Mouse (Mus musculus): Measurements from ENCODE around the gene Prtn3. TPM values are rescaled to one million over a fixed set of nuclear protein-coding genes. Genes with fewer than 3 reads are reported as not detected.

Prtn3 gene
- polyA plus RNA-seq, 1 experiment from 2014 or later, result 1.8 TPM

DNA sequence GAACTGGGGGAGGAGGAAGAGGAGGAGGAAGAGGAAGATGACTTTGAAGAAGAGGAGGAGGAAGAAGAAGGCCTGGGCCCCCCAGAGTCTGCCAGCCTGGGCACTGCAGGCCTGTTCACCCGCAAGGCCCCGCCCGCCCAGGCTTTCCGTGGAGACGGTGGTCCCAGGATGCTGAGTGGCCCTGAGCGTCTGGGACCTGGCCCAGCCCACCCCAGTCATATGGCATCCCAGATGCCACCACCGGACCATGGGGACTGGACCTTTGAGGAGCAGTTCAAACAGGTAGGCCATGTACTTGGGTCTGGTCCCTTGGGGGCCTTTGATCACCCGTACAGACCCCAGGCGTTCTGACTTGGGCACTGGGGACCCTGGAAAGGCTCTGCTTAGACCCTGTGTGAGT, 57.5 kb downstream of the Prtn3 start:
- Histone ChIP-seq H3K4me3 (no peak overlapping the region), H3K27ac (ENCODE audit: poor library complexity, severe bottlenecking) (no peak overlapping the region), H3K9ac (no peak overlapping the region), H3K36me3 (peaks cover 43% of the 10 kb centered on the region), H3K4me1 (replicated peaks) (peaks cover 82% of the 10 kb centered on the region), H3K9me3 (replicated peaks) (no peaks in the 10 kb centered on the region), H3K4me2 (peak overlapping the region; percentile 49; the same call in 1 of the 2 replicates), H3K27me3 (replicated peaks) (no peaks in the 10 kb centered on the region)
- WGBS, result 78% methylated on average over 9 of the region's 9 CpGs
- ATAC-seq (ENCODE audit: insufficient number of reproducible peaks, low FRiP score), result no peak

DNA sequence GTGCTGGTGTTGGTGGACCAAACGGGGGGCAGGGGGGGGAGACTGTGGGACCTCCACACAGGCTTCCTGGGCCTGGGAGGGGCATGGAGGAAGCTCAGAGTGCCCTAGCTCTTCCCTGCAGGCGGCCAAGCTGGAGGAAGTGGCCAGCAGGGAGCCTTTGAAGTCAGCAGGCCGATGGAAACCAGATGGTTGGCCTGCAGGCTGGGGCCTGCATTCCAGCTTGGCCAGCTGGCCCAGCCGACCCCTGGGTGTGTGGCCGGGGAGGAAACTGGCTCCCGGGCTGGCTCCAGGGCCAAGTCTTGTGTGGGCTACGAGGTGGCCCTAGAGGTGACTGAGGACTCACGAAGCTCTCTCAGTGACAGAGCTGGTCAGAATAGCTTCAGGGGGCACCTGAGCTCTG, 58.5 kb downstream of the Prtn3 start:
- H3K36me3 ChIP-seq, result peaks cover 48% of the 10 kb centered on the region
- H3K4me2 ChIP-seq, result peak overlapping the region; percentile 49
- peak; percentile 17; the same call in 1 of the 2 replicates for ATAC-seq (ENCODE audit: insufficient number of reproducible peaks, low FRiP score)
- peaks cover 91% of the 10 kb centered on the region for H3K4me1 ChIP-seq (replicated peaks)
- H3K9me3 ChIP-seq (replicated peaks), result no peaks in the 10 kb centered on the region
- 0 out of 2 replicates have a peak overlapping the region, but pooled peaks have one; percentile 4 for H3K4me3 ChIP-seq
- WGBS, result 10% methylated on average over 8 of the region's 8 CpGs
- peak overlapping the region; percentile 75 for H3K27ac ChIP-seq (ENCODE audit: poor library complexity, severe bottlenecking)
- no peaks in the 10 kb centered on the region for H3K27me3 ChIP-seq (replicated peaks)
- H3K9ac ChIP-seq, result peak overlapping the region; percentile 46

Small RNA genes within 50 kb of the gene (microRNA-seq; reads per million reads assigned to microRNA genes)
- not detected for gene Mir6910

Other genes starting within 250 kb of the Prtn3 start
- gene Shc2, start 236.6 kb upstream of the Prtn3 start, polyA plus RNA-seq (2016; fragmentation: Nextera tagmentation; extraction: Ambion mirVana), result 2.7 and 3.0 TPM in 2 replicates
- not detected in 2 replicates for gene Odf3l2, start 228.7 kb upstream of the Prtn3 start, polyA plus RNA-seq (2016; fragmentation: Nextera tagmentation; extraction: Ambion mirVana)
- gene Madcam1, start 209.9 kb upstream of the Prtn3 start, polyA plus RNA-seq (2016; fragmentation: Nextera tagmentation; extraction: Ambion mirVana), result 0.23 and 1.0 TPM in 2 replicates
- gene Tpgs1, start 205.1 kb upstream of the Prtn3 start, polyA plus RNA-seq (2016; fragmentation: Nextera tagmentation; extraction: Ambion mirVana), result 41.9 and 46.0 TPM in 2 replicates
- 151 and 152 TPM in 2 replicates for gene Cdc34, start 192.3 kb upstream of the Prtn3 start, polyA plus RNA-seq (2016; fragmentation: Nextera tagmentation; extraction: Ambion mirVana)
- 0.78 and 0.83 TPM in 2 replicates for gene Gzmm, start 185.5 kb upstream of the Prtn3 start, polyA plus RNA-seq (2016; fragmentation: Nextera tagmentation; extraction: Ambion mirVana)
- 1,289 and 1,310 TPM in 2 replicates for gene Bsg, start 170.0 kb upstream of the Prtn3 start, polyA plus RNA-seq (2016; fragmentation: Nextera tagmentation; extraction: Ambion mirVana)
- not detected in 2 replicates for gene Hcn2, start 157.8 kb upstream of the Prtn3 start, polyA plus RNA-seq (2016; fragmentation: Nextera tagmentation; extraction: Ambion mirVana)
- 35.4 and 35.9 TPM in 2 replicates for gene Polrmt, start 127.9 kb upstream of the Prtn3 start, polyA plus RNA-seq (2016; fragmentation: Nextera tagmentation; extraction: Ambion mirVana)
- 0.22 and 0.38 TPM in 2 replicates for gene Fgf22, start 119.4 kb upstream of the Prtn3 start, polyA plus RNA-seq (2016; fragmentation: Nextera tagmentation; extraction: Ambion mirVana)
- gene Rnf126, start 107.5 kb upstream of the Prtn3 start, polyA plus RNA-seq (2016; fragmentation: Nextera tagmentation; extraction: Ambion mirVana), result 78.7 and 78.9 TPM in 2 replicates
- gene Fstl3, start 97.2 kb upstream of the Prtn3 start, polyA plus RNA-seq (2016; fragmentation: Nextera tagmentation; extraction: Ambion mirVana), result 21.1 and 21.9 TPM in 2 replicates
- gene Prss57, start 83.5 kb upstream of the Prtn3 start, polyA plus RNA-seq (2016; fragmentation: Nextera tagmentation; extraction: Ambion mirVana), result 0.24 TPM in 1 of 2 replicates, not detected in the other
- gene Palm, start 80.9 kb upstream of the Prtn3 start, polyA plus RNA-seq (2016; fragmentation: Nextera tagmentation; extraction: Ambion mirVana), result 72.4 and 80.8 TPM in 2 replicates
- gene Misp, start 53.5 kb upstream of the Prtn3 start, polyA plus RNA-seq (2016; fragmentation: Nextera tagmentation; extraction: Ambion mirVana), result 0.40 and 0.60 TPM in 2 replicates
- 139 and 142 TPM in 2 replicates for gene Ptbp1, start 20.0 kb upstream of the Prtn3 start, polyA plus RNA-seq (2016; fragmentation: Nextera tagmentation; extraction: Ambion mirVana)
- gene Plppr3, start 158 bp downstream of the Prtn3 start, polyA plus RNA-seq (2016; fragmentation: Nextera tagmentation; extraction: Ambion mirVana), result 14.2 and 15.5 TPM in 2 replicates
- 0.47 TPM in 1 of 2 replicates, not detected in the other for gene Elane, start 11.8 kb downstream of the Prtn3 start, polyA plus RNA-seq (2016; fragmentation: Nextera tagmentation; extraction: Ambion mirVana)
- not detected in 2 replicates for gene Cfd, start 16.4 kb downstream of the Prtn3 start, polyA plus RNA-seq (2016; fragmentation: Nextera tagmentation; extraction: Ambion mirVana)
- gene Med16, start 34.4 kb downstream of the Prtn3 start, polyA plus RNA-seq (2016; fragmentation: Nextera tagmentation; extraction: Ambion mirVana), result 48.3 and 50.1 TPM in 2 replicates
- gene Gm26602, start 36.4 kb downstream of the Prtn3 start, polyA plus RNA-seq (2016; fragmentation: Nextera tagmentation; extraction: Ambion mirVana), result 16.8 and 19.3 TPM in 2 replicates
- 0.45 and 0.55 TPM in 2 replicates for gene Kiss1r, start 42.5 kb downstream of the Prtn3 start, polyA plus RNA-seq (2016; fragmentation: Nextera tagmentation; extraction: Ambion mirVana)
- 92.8 and 97.3 TPM in 2 replicates for gene R3hdm4, start 46.7 kb downstream of the Prtn3 start, polyA plus RNA-seq (2016; fragmentation: Nextera tagmentation; extraction: Ambion mirVana)
- gene Arid3a, start 52.6 kb downstream of the Prtn3 start, polyA plus RNA-seq (2016; fragmentation: Nextera tagmentation; extraction: Ambion mirVana), result 6.3 and 8.3 TPM in 2 replicates
- 78.8 and 89.6 TPM in 2 replicates for gene Wdr18, start 85.7 kb downstream of the Prtn3 start, polyA plus RNA-seq (2016; fragmentation: Nextera tagmentation; extraction: Ambion mirVana)
- gene Grin3b, start 96.2 kb downstream of the Prtn3 start, polyA plus RNA-seq (2016; fragmentation: Nextera tagmentation; extraction: Ambion mirVana), result 0.12 and 0.29 TPM in 2 replicates
- 20.8 and 20.9 TPM in 2 replicates for gene Tmem259, start 109.9 kb downstream of the Prtn3 start, polyA plus RNA-seq (2016; fragmentation: Nextera tagmentation; extraction: Ambion mirVana)
- gene Cnn2, start 114.1 kb downstream of the Prtn3 start, polyA plus RNA-seq (2016; fragmentation: Nextera tagmentation; extraction: Ambion mirVana), result 302 and 307 TPM in 2 replicates
- gene Abca7, start 122.0 kb downstream of the Prtn3 start, polyA plus RNA-seq (2016; fragmentation: Nextera tagmentation; extraction: Ambion mirVana), result 4.5 and 5.1 TPM in 2 replicates
- gene Arhgap45, start 142.2 kb downstream of the Prtn3 start, polyA plus RNA-seq (2016; fragmentation: Nextera tagmentation; extraction: Ambion mirVana), result 7.5 and 8.5 TPM in 2 replicates
- 132 and 135 TPM in 2 replicates for gene Polr2e, start 165.3 kb downstream of the Prtn3 start, polyA plus RNA-seq (2016; fragmentation: Nextera tagmentation; extraction: Ambion mirVana)
- 677 and 717 TPM in 2 replicates for gene Gpx4, start 172.7 kb downstream of the Prtn3 start, polyA plus RNA-seq (2016; fragmentation: Nextera tagmentation; extraction: Ambion mirVana)
- 13.0 and 14.6 TPM in 2 replicates for gene Sbno2, start 231.1 kb downstream of the Prtn3 start, polyA plus RNA-seq (2016; fragmentation: Nextera tagmentation; extraction: Ambion mirVana)
- gene Stk11, start 241.3 kb downstream of the Prtn3 start, polyA plus RNA-seq (2016; fragmentation: Nextera tagmentation; extraction: Ambion mirVana), result 10.8 and 13.8 TPM in 2 replicates